Mouse (Mus musculus) stomach, adult 2 months (tissue): ENCODE measurements around the gene Vmn1r18. TPM values are rescaled to one million over a fixed set of nuclear protein-coding genes. Genes with fewer than 3 reads are reported as not detected.

ENCODE experiments used
- polyA plus RNA-seq: library from polyadenylated mRNA; depleted of rRNA; stranded (reverse); fragments of >200 nt; gene quantifications from 2 replicates; pipeline ENCODE4 v1.2.3, GENCODE M21; 2012; rRNA removed

Vmn1r18 gene
- polyA plus RNA-seq, result not detected in 2 replicates

DNA sequence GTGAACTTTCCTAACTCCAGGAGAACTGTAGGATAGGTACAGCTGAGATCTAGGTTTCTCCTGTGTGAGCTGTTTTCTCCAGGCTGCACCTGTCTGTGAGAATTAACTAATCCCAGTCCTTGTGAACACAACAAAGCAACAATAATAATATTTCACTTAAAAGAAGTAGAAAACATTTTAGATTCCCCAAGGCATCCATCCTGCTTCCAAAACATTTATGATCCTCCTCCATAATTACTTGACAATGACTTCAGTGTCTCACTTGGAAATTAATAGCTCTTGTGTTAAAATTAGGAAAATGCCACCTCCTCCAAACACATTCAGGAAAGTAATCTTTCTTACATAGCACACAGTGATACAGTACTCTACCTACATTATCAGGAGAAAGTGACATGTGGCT, at the start of gene Vmn1r18:
TSS of gene Vmn1r18 (minus strand) at position 101 of the 400 bp plus-strand sequence.

GRCm38 (mm10) chr6:57428630-57429029, 33.0 kb upstream of the Vmn1r18 start, which contains the start of gene Vmn1r20:
Gene Vmn1r20 (plus strand): TSS chr6:57428930.

DNA sequence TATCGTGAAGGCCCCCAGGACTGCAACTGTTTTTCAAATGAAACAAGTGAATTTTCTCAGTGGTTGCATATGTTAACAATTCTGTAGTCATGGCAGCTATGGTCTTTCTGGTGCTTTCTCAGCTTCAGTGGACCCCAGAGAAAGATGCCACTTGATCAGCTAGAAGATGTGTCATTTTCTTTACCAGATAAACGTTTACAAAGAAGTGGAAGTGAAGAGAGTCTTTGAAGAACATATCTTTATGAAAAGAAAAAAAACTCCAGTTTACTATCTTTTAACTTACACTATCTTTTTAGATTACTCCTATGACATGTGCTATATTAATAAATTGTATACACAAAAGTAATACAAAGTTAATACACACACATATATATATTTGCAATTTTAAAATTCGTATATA, 7.9 kb upstream of the Vmn1r18 start, which contains the start of gene Vmn1r19:
TSS of gene Vmn1r19 (plus strand) at position 301 of the 400 bp plus-strand sequence.

DNA sequence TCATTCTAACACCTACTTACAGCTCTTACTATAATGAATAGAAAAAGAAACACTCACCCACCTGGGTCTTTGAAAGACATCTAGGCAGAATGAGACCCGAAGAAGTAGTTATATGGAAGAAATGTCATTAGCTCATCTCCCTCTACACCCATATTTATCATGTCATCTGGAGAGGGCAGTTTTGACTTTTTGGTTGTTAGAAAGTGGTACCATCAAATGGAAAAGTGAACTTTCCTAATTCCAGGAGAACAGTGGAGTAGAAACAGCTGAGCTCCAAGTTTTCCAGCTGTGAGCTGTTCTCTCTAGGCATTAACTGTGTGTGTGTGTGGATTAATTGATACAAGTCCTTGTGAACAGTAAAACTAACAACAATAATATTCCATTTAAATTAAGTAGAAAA, 32.0 kb downstream of the Vmn1r18 start, which contains the start of gene Vmn1r17:
TSS of gene Vmn1r17 (minus strand) at position 101 of the 400 bp plus-strand sequence.

GRCm38 (mm10) chr6:57329394-57329793, 66.2 kb downstream of the Vmn1r18 start, which contains the start of gene Vmn1r16:
Gene Vmn1r16 (minus strand): TSS chr6:57329494.

Other genes with a start within 250 kb of the Vmn1r18 start
- not detected in 2 replicates for gene Vmn1r12, start 238.9 kb downstream of the Vmn1r18 start, polyA plus RNA-seq
- not detected in 2 replicates for gene Vmn1r13, start 192.5 kb downstream of the Vmn1r18 start, polyA plus RNA-seq
- not detected in 2 replicates for gene Vmn1r14, start 164.1 kb downstream of the Vmn1r18 start, polyA plus RNA-seq
- not detected in 2 replicates for gene Vmn1r15, start 137.8 kb downstream of the Vmn1r18 start, polyA plus RNA-seq
- gene Vmn1r16, start 66.3 kb downstream of the Vmn1r18 start, polyA plus RNA-seq, result not detected in 2 replicates
- gene Vmn1r17, start 32.1 kb downstream of the Vmn1r18 start, polyA plus RNA-seq, result not detected in 2 replicates
- gene Vmn1r19, start 8.0 kb upstream of the Vmn1r18 start, polyA plus RNA-seq, result not detected in 2 replicates
- gene Vmn1r20, start 33.1 kb upstream of the Vmn1r18 start, polyA plus RNA-seq, result not detected in 2 replicates
- gene Ppm1k, start 139.7 kb upstream of the Vmn1r18 start, polyA plus RNA-seq, result 0.12 and 0.27 TPM in 2 replicates
- gene Herc6, start 185.2 kb upstream of the Vmn1r18 start, polyA plus RNA-seq, result 1.3 and 1.7 TPM in 2 replicates